In genomic region chr6:115124675-115125357, GRCm38 (mm10) we compare ENCODE assay signal across 8 mouse cellular contexts. TPM values are rescaled to one million over a fixed set of nuclear protein-coding genes. Genes with fewer than 3 reads are reported as not detected.
DNase-seq lines count a peak whose midpoint lies in the region; ATAC-seq lines count a peak whose summit lies in the region.

No protein-coding gene starts in this region.

- ATAC-seq in heart, embryonic 12.5 days (ENCODE audit: insufficient number of reproducible peaks, low FRiP score), result no peak
- no peak for ATAC-seq in hindbrain, embryonic 13.5 days (ENCODE audit: low FRiP score)
- ATAC-seq in midbrain, embryonic 12.5 days (ENCODE audit: low FRiP score, low read depth), result no peak
- ATAC-seq in CD4-positive, CD25-positive, alpha-beta regulatory T cell, adult 4 months, result no peak

- 57% methylated on average over 2 of the region's 2 CpGs for WGBS in heart, embryonic 12.5 days
- WGBS in hindbrain, embryonic 13.5 days, result 65% methylated on average over 2 of the region's 2 CpGs
- WGBS in midbrain, embryonic 12.5 days, result 85% methylated on average over 2 of the region's 2 CpGs

- H3K9me3 ChIP-seq in heart, embryonic 12.5 days (replicated peaks), result no peaks in the 10 kb centered on the region
- H3K9me3 ChIP-seq in hindbrain, embryonic 13.5 days, result no peaks in the 10 kb centered on the region
- no peaks in the 10 kb centered on the region for H3K9me3 ChIP-seq in midbrain, embryonic 12.5 days

- H3K4me3 ChIP-seq in heart, embryonic 12.5 days, result no peak overlapping the region
- no peak overlapping the region for H3K4me3 ChIP-seq in hindbrain, embryonic 13.5 days
- H3K4me3 ChIP-seq in midbrain, embryonic 12.5 days, result no peak overlapping the region

- peaks cover 7% of the 10 kb centered on the region for H3K4me1 ChIP-seq in heart, embryonic 12.5 days (replicated peaks)
- H3K4me1 ChIP-seq in hindbrain, embryonic 13.5 days (replicated peaks), result peaks cover 56% of the 10 kb centered on the region
- H3K4me1 ChIP-seq in midbrain, embryonic 12.5 days, result peaks cover 42% of the 10 kb centered on the region

- no peak overlapping the region for H3K27ac ChIP-seq in heart, embryonic 12.5 days (ENCODE audit: poor library complexity, severe bottlenecking)
- H3K27ac ChIP-seq in hindbrain, embryonic 13.5 days, result peak overlapping the region; percentile 87
- peak overlapping the region; percentile 58; the same call in 1 of the 2 replicates for H3K27ac ChIP-seq in midbrain, embryonic 12.5 days (replicated peaks)

- DNase-seq in heart, adult 11 months, result peak; percentile 85
- DNase-seq in cerebellum, postnatal 14 days, result peak; percentile 96
- DNase-seq in embryo, embryonic 10.5 days (ENCODE audit: low spot score), result no peak
- no peak for DNase-seq in thymus, postnatal 10 days (ENCODE audit: low spot score in 2 of 2)

- H3K36me3 ChIP-seq in heart, embryonic 12.5 days, result no peaks in the 10 kb centered on the region
- H3K36me3 ChIP-seq in hindbrain, embryonic 13.5 days, result no peaks in the 10 kb centered on the region
- H3K36me3 ChIP-seq in midbrain, embryonic 12.5 days, result no peaks in the 10 kb centered on the region

- H3K9ac ChIP-seq in heart, embryonic 12.5 days, result no peak overlapping the region
- no peak overlapping the region for H3K9ac ChIP-seq in hindbrain, embryonic 13.5 days
- H3K9ac ChIP-seq in midbrain, embryonic 12.5 days (replicated peaks), result no peak overlapping the region

- H3K27me3 ChIP-seq in heart, embryonic 12.5 days (replicated peaks), result peaks cover 5% of the 10 kb centered on the region; the same call in 1 of the 2 replicates
- H3K27me3 ChIP-seq in hindbrain, embryonic 13.5 days, result no peaks in the 10 kb centered on the region
- H3K27me3 ChIP-seq in midbrain, embryonic 12.5 days, result no peaks in the 10 kb centered on the region

- no peak overlapping the region for H3K4me2 ChIP-seq in heart, embryonic 12.5 days
- no peak overlapping the region for H3K4me2 ChIP-seq in hindbrain, embryonic 13.5 days
- H3K4me2 ChIP-seq in midbrain, embryonic 12.5 days (replicated peaks), result no peak overlapping the region

RNA-seq across cellular contexts. Expression of gene Syn2, which starts 9.9 kb away (rescaled TPM):
- polyA plus RNA-seq in heart, embryonic 12.5 days (2016; fragmentation: Nextera tagmentation; extraction: Ambion mirVana), result 0.99 and 1.4 TPM in 2 replicates
- 26.6 and 27.0 TPM in 2 replicates for polyA plus RNA-seq in hindbrain, embryonic 13.5 days (2015; fragmentation: Nextera tagmentation; extraction: Ambion mirVana)
- 6.6 and 7.4 TPM in 2 replicates for polyA plus RNA-seq in midbrain, embryonic 12.5 days (2016; fragmentation: Nextera tagmentation; extraction: Ambion mirVana)
- polyA plus RNA-seq in CD4-positive, CD25-positive, alpha-beta regulatory T cell, adult 4 months (2017; shearing (Covaris generic)), result not detected

Comparison
In these comparisons a context has a peak if more than half of its experiments do, and no peak if none do; other contexts are left out.
1. DNase-seq: peak in heart, adult 11 months (single experiment) and cerebellum, postnatal 14 days (2 of 2); none in embryo, embryonic 10.5 days (single experiment) and thymus, postnatal 10 days (0 of 2).